Mouse (Mus musculus): ENCODE measurements around the gene Sipa1l2. TPM values are rescaled to one million over a fixed set of nuclear protein-coding genes. Genes with fewer than 3 reads are reported as not detected.
A peak's percentile ranks its signal among the peaks of the same experiment; 100 is the strongest.

Gene Sipa1l2
- polyA plus RNA-seq, 1 experiment, result 19.6 TPM

- no peak for TF ChIP-seq CTCF (IDR thresholded peaks at IDR 0.05; ENCODE audit: control insufficient read depth, insufficient read depth, insufficient replicate concordance, low read depth, low read length)
- no peak for TF ChIP-seq POLR2A (IDR thresholded peaks at IDR 0.05; ENCODE audit: control insufficient read depth, low read depth, low read length)
- H3K27me3 ChIP-seq (ENCODE audit: control insufficient read depth, insufficient read depth, low read length), result no peaks in the 10 kb centered on the region
- peak overlapping the region; percentile 55 for H3K4me3 ChIP-seq (ENCODE audit: control insufficient read depth, low read depth, low read length)
- H3K36me3 ChIP-seq (ENCODE audit: control insufficient read depth, insufficient read depth, low read length), result no peaks in the 10 kb centered on the region
- peaks cover 4% of the 10 kb centered on the region for H3K4me1 ChIP-seq (ENCODE audit: control insufficient read depth, insufficient read depth, low read length)
- H3K27ac ChIP-seq (ENCODE audit: control insufficient read depth, insufficient read depth, low read depth, low read length), result no peak overlapping the region
Measured at GRCm38 (mm10) chr8:125385519-125386150, 184.0 kb downstream of the Sipa1l2 start.

GRCm38 (mm10) chr8:125384551-125385183, 184.9 kb downstream of the Sipa1l2 start:
- H3K27me3 ChIP-seq (ENCODE audit: control insufficient read depth, insufficient read depth, low read length), result no peaks in the 10 kb centered on the region
- no peaks in the 10 kb centered on the region for H3K36me3 ChIP-seq (ENCODE audit: control insufficient read depth, insufficient read depth, low read length)
- no peak for TF ChIP-seq POLR2A (IDR thresholded peaks at IDR 0.05; ENCODE audit: control insufficient read depth, low read depth, low read length)
- TF ChIP-seq CTCF (IDR thresholded peaks at IDR 0.05; ENCODE audit: control insufficient read depth, insufficient read depth, insufficient replicate concordance, low read depth, low read length), result no peak
- H3K27ac ChIP-seq (ENCODE audit: control insufficient read depth, insufficient read depth, low read depth, low read length), result no peak overlapping the region
- H3K4me1 ChIP-seq (ENCODE audit: control insufficient read depth, insufficient read depth, low read length), result peaks cover 4% of the 10 kb centered on the region
- no peak overlapping the region for H3K4me3 ChIP-seq (ENCODE audit: control insufficient read depth, low read depth, low read length)

GRCm38 (mm10) chr8:125381674-125382073, 187.9 kb downstream of the Sipa1l2 start:
- Histone ChIP-seq H3K27ac (ENCODE audit: control insufficient read depth, insufficient read depth, low read depth, low read length) (no peak overlapping the region), H3K4me3 (ENCODE audit: control insufficient read depth, low read depth, low read length) (no peak overlapping the region), H3K27me3 (ENCODE audit: control insufficient read depth, insufficient read depth, low read length) (no peaks in the 10 kb centered on the region), H3K4me1 (ENCODE audit: control insufficient read depth, insufficient read depth, low read length) (peaks cover 4% of the 10 kb centered on the region), H3K36me3 (ENCODE audit: control insufficient read depth, insufficient read depth, low read length) (no peaks in the 10 kb centered on the region)
- TF ChIP-seq POLR2A (IDR thresholded peaks at IDR 0.05; ENCODE audit: control insufficient read depth, low read depth, low read length) (no peak), CTCF (IDR thresholded peaks at IDR 0.05; ENCODE audit: control insufficient read depth, insufficient read depth, insufficient replicate concordance, low read depth, low read length) (no peak)

DNA sequence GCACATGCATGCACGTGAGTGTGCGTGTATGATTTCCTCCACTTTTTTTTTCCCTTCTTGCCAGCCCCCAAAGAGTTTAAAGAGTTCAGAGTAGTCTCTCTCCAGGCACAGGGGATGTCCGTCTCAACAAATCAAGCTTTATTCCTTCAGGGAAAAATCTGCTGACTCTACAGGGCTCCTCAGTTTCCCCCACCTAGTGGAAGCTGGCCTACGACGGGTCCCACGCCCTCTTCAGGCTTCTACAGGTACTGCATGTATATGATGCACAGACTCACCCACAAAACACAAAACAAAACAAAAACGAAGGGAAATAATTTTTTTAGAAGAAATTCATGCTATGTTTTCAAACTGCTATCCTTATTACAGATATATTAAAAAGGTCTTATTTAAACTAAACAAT, 189.7 kb downstream of the Sipa1l2 start:
- Histone ChIP-seq H3K27ac (ENCODE audit: control insufficient read depth, insufficient read depth, low read depth, low read length) (no peak overlapping the region), H3K4me3 (ENCODE audit: control insufficient read depth, low read depth, low read length) (no peak overlapping the region), H3K27me3 (ENCODE audit: control insufficient read depth, insufficient read depth, low read length) (no peaks in the 10 kb centered on the region), H3K4me1 (ENCODE audit: control insufficient read depth, insufficient read depth, low read length) (no peaks in the 10 kb centered on the region), H3K36me3 (ENCODE audit: control insufficient read depth, insufficient read depth, low read length) (no peaks in the 10 kb centered on the region)
- TF ChIP-seq POLR2A (IDR thresholded peaks at IDR 0.05; ENCODE audit: control insufficient read depth, low read depth, low read length) (no peak), CTCF (IDR thresholded peaks at IDR 0.05; ENCODE audit: control insufficient read depth, insufficient read depth, insufficient replicate concordance, low read depth, low read length) (peak; percentile 15; the same call in 1 of the 2 replicates)

DNA sequence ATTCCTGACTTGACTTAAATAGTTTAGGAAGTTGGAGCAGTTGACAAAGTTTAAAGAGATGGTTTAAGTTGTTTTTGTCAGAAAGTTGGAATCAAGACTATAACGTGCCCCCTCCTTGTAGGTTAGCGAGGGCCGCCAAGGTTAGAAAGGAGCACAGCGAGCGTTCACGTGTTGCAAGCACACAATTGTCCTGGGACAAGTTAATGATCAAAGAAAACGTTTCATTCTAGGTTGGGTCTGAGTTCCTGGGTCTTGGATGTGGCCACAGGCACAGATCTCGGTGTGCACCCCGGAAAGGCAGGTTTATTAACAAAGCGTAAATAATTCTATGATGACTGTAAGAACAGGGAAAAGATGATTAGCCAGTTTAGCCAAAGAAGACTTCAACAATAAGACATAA, 190.5 kb downstream of the Sipa1l2 start:
- Histone ChIP-seq H3K4me1 (ENCODE audit: control insufficient read depth, insufficient read depth, low read length) (no peaks in the 10 kb centered on the region), H3K27ac (ENCODE audit: control insufficient read depth, insufficient read depth, low read depth, low read length) (no peak overlapping the region), H3K4me3 (ENCODE audit: control insufficient read depth, low read depth, low read length) (no peak overlapping the region), H3K36me3 (ENCODE audit: control insufficient read depth, insufficient read depth, low read length) (no peaks in the 10 kb centered on the region), H3K27me3 (ENCODE audit: control insufficient read depth, insufficient read depth, low read length) (no peaks in the 10 kb centered on the region)
- TF ChIP-seq CTCF (IDR thresholded peaks at IDR 0.05; ENCODE audit: control insufficient read depth, insufficient read depth, insufficient replicate concordance, low read depth, low read length) (no peak), POLR2A (IDR thresholded peaks at IDR 0.05; ENCODE audit: control insufficient read depth, low read depth, low read length) (no peak)

DNA sequence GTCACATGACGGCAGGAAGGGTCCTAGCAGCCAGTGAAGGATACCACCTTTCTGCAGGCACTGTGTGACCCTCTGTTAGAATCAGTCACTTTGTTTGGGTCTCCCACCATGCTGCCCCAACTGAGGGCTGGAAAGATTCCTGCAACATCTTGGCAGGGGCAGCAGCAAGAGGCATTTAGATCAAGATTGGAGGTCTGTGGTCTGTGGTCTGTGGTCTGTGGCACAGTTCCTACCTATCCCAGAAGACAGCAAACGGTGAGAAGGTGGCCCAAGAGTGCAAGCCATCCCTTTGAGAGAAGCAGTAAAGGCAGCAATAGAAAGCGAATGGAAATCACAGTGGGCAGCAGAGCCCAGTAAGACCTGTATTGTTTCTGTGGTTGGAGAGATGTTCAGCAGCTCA, 191.9 kb downstream of the Sipa1l2 start:
- Histone ChIP-seq H3K36me3 (ENCODE audit: control insufficient read depth, insufficient read depth, low read length) (no peaks in the 10 kb centered on the region), H3K27ac (ENCODE audit: control insufficient read depth, insufficient read depth, low read depth, low read length) (no peak overlapping the region), H3K4me1 (ENCODE audit: control insufficient read depth, insufficient read depth, low read length) (no peaks in the 10 kb centered on the region), H3K27me3 (ENCODE audit: control insufficient read depth, insufficient read depth, low read length) (no peaks in the 10 kb centered on the region), H3K4me3 (ENCODE audit: control insufficient read depth, low read depth, low read length) (no peak overlapping the region)
- TF ChIP-seq CTCF (IDR thresholded peaks at IDR 0.05; ENCODE audit: control insufficient read depth, insufficient read depth, insufficient replicate concordance, low read depth, low read length) (no peak), POLR2A (IDR thresholded peaks at IDR 0.05; ENCODE audit: control insufficient read depth, low read depth, low read length) (no peak)

- H3K4me3 ChIP-seq (ENCODE audit: control insufficient read depth, low read depth, low read length), result no peak overlapping the region
- TF ChIP-seq POLR2A (IDR thresholded peaks at IDR 0.05; ENCODE audit: control insufficient read depth, low read depth, low read length) (no peak), CTCF (IDR thresholded peaks at IDR 0.05; ENCODE audit: control insufficient read depth, insufficient read depth, insufficient replicate concordance, low read depth, low read length) (no peak)
- no peak overlapping the region for H3K27ac ChIP-seq (ENCODE audit: control insufficient read depth, insufficient read depth, low read depth, low read length)
- H3K4me1 ChIP-seq (ENCODE audit: control insufficient read depth, insufficient read depth, low read length), result no peaks in the 10 kb centered on the region
- no peaks in the 10 kb centered on the region for H3K36me3 ChIP-seq (ENCODE audit: control insufficient read depth, insufficient read depth, low read length)
- H3K27me3 ChIP-seq (ENCODE audit: control insufficient read depth, insufficient read depth, low read length), result no peaks in the 10 kb centered on the region
Measured at GRCm38 (mm10) chr8:125376448-125376845, 193.2 kb downstream of the Sipa1l2 start.
